Mouse (Mus musculus) urinary bladder, postnatal 36 days (tissue): ENCODE data around the gene Abcg3.
"Not testable (repeated sequence)": the region's sequence is repeated elsewhere in the genome, so short reads cannot be mapped to it uniquely, and the experiment has no call there.

ENCODE experiments used
- DNase-seq, 2 experiments: peaks; one replicate each; pipeline ENCODE4 v3.0.0; 2022; ENCODE audit warnings: low spot score in 2 of 2, mixed read lengths in 1 of 2

Gene Abcg3

GRCm38 (mm10) chr5:104982535-104982934 lies at the start of gene Abcg3:
Gene Abcg3 (minus strand): TSS chr5:104982718.
- no peak for DNase-seq

DNA sequence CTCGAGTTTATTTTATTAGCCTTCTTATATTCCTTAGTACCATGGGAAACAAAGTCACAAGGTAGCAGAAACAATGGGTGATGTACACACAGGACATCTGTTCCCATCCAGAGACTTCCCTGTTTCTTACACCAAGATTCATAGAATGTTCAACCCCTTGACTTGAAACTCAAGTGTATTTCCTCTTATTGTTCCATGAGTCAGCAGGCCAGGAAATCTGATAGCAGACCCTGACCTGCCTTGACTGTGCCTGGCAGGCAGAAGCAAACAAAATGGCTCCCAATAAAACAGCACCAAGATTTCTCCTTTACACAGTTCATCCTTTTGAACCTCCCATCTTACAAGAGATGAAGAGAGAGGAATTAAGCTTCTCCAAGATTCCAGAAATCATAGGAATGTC lies 30.0 kb upstream of the Abcg3 start:
- no peak for DNase-seq

DNA sequence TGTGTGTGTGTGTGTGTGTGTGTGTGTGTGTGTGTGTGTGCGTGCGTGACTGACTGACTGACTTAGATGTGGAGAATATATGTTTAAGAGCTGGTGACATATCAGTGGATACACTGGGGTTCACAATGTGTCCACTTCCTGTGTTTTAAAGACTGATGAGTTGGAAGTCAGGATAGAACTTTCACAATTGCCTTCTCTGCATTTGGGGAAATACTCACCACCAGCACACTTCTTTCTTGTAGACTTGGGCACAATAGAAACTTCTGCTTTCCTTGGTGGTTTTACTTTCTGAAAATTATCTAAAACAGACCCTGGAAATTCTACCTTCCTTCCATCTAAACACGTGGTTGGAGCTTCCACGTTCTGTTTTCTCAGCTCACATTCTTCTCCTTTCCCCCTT lies 29.1 kb upstream of the Abcg3 start:
- no peak for DNase-seq

DNA sequence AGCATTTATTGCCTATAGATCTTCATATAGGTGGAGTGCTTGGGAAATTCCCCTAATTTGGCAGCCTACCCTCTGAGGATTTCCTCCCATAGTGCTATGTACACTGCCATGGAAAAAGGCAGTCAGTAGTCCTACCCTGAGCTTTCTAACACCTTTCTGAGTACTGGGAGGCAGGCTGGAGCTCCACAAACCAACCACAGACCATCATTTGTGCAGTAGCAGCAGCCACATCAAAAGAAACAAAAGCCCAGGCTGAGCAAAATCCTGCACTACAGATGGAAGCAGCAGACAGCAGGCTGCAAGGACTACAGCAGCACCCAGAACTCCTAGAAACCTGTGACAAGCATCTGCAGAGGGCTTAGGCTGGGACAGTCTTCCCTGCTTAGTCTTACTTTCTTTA lies 27.9 kb upstream of the Abcg3 start:
- no peak for DNase-seq

DNA sequence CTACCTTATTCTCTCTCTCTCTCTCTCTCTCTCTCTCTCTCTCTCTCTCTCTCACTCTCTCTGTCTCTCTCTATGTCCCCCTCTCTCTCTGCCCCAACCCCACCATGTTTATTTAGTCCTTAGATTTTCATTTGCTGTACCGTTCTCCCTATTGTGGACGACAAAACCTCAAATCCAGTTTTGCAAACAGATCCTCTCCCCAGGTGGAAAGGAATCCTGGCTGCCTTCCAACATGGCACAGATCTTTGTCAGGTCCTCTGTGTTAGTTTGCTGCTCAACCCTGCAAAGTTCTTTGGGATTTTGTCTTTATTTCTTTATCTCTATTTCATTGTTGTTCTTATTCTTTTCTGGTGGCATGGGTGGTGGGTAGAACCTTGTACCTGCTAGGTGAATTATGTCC lies 6.9 kb upstream of the Abcg3 start:
- DNase-seq = no peak

DNA sequence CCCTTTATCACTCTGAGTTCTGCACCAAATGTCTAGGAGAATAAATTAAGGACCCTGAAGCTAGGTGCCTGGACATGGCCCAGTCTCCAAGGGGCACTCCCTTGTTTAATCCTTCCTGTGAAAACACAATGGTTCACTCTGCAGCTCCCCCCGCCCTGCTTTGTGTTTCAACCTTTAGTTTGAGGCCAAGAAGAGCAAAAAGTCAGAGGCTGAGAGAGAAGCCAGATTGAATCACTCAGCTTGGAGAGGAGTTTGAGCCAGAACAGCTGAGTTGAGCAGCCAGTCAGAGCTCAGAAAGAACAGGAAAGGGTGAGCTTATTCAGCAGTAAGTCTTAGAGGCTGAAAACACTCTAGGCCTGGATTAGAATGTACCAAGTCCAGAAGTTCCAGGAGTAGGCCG lies 5.5 kb upstream of the Abcg3 start:
- DNase-seq = peak; percentile 5 to 27

- no peak for DNase-seq
Measured at GRCm38 (mm10) chr5:104986706-104987105, 4.2 kb upstream of the Abcg3 start.

DNA sequence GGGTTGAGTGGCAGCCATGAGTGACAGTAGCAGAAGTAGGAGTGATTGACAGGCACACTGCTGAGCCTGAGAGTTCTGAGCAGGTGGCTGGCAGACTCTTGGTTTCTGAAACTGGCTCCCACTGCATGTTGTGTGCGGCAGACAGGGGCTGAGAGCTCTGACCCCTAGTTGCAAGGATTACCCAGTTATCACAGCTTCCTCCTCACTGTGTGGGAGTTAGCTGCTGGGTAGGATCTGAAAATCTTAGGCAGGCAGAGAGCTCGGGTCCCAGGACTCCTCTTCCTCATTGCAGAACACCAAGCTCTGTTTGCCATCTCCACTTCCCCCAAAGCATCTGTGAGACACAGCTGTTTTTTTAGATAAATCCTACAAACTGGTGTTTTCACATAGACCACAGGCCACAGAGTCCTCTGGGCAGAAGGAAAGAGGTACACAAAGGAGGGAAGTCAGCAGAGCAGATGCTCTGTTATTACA lies 3.4 kb downstream of the Abcg3 start:
- DNase-seq = no peak

DNA sequence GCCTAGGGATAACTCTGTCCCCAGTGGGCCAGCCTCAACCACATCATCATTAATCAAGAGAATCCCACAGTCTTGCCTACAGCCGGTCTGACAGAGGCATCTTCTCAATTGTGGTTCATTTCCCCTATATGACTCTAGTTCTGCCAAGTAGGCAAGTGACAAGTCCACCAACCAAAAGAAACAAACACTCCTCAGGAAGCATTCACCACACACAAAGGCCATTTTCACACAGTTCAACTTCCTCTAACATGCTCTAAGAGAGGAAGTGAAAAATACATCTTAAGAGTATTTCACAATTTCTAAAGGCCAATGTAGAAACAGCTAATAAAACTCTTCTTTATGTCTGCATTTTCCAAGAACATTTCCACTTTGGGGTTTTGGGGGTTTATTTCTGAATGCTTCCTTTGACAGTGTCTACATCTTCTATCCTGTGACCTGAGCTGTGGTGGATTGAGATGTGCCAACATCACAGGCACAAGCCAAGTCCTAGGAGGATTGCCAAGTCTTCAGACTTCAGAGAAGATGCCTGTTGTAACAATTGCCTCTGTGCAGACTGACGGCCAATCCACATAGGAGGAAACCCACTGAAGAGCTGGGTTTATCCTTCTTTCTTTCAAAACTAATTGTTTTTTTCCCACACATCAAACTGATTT lies 24.3 kb downstream of the Abcg3 start:
- no peak for DNase-seq

DNA sequence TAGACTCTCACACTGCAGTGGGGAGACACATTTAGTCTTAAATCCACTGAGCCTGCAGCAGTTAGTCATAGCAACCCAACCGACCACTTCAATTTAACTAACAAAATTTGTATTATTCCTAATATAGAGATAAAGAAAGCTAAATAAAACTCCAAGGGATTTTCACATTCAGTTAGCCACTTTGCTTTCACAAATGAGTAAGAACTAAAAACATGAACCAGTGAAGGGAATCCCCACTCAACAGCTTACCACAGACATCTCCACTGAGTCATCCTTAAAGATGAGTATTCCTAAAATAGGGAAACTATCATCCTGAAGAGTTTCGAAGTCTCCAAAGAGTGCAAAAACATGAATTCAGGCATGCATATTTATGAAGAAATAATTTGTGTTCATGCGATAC lies 27.3 kb downstream of the Abcg3 start:
- no peak for DNase-seq

GRCm38 (mm10) chr5:104946951-104947350 lies 35.6 kb downstream of the Abcg3 start:
- DNase-seq = no peak

DNA sequence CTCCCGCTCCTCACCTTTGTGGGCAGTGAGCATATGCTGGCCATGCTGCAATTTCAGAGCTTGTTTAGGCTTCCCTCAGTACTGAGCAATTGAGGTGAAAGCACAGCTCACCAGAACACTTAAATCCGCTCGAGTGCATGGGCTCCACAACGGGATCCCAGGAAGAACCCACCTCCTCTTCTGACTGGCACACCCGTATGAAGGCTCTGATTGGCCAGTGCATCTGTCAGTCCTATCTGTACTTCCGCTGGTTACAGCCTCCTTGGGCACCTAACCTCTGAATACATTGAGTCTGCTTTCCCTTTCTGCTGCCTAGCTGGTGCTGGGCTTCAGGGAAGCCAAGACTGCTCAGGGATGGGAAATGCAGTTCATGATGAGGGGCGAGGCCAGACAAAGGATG lies 48.4 kb downstream of the Abcg3 start:
- DNase-seq = no peak

DNA sequence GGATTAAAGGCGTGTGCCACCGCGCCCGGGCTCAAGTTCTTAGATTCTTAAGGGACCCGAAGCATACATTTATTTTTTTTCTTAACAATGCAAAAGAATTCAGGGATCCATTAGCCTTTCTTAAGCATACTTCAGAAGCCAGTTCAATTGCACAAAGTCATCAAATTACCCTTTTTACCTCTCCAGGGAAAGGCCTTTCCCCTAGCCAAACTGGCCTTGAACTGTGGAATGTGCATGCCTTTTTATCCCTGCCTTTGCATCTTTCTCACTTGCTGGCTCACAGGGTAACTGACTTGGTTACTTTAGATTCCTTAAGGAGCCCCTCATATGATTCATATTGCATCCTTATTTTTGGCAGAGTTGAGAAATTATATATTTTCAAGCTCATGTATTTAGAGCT lies 76.0 kb downstream of the Abcg3 start:
- DNase-seq = not testable (repeated sequence)
